Mouse (Mus musculus): ENCODE results near the gene Defb22. TPM values are rescaled to one million over a fixed set of nuclear protein-coding genes. Genes with fewer than 3 reads are reported as not detected.

The Defb22 gene
- polyA plus RNA-seq, 1 experiment: not detected

DNA sequence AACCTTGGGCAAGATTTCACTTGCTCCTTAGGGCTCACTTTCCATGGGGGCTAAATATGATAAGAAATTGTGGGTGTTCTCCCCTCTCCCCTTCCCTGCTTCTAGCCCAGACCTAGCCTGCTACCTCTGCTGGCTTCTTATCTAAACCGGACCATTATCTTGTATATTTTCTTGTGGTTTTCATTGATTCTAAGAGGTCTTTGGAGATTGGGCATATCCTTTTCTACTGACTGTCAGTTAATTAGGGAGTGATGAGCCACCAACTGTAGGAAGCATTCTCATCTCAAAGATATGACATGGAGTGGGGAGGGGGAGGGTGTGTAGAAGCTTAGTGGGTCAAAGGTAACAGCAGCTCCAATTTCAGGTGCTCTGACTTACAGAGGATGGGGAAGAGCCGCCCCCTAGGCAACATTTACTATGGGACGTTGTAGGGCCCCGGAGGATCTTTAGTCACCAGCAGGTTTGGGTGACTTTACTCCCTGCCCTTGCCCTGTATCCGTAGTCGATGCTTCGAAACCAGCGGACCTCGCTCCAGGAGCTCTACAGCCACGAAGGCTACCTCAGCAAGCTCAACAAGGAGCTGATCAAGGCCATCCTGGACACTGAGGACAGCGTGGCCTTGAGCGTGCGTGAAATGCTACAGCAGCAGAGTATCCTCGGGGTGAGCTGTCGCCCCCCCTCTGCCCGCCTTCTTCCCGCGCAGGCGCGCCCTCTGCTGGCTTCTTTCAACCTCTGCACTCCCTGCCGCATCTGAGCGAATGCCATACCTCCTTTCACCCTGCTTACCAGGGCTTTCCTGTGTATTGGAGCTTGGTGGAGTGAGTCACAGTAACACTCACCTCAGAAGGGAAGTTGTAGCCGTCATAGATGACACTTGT is 52.7 kb downstream of the Defb22 start:
- WGBS: 5% methylated on average over 22 of the region's 23 CpGs
- Histone ChIP-seq H3K4me1 (ENCODE audit: control insufficient read depth, insufficient read depth, low read length) (no peaks in the 10 kb centered on the region), H3K27ac (ENCODE audit: control insufficient read depth, insufficient read depth, low read depth, low read length, poor library complexity) (no peak overlapping the region), H3K4me3 (replicated peaks; ENCODE audit: control insufficient read depth, low read depth, low read length) (no peak overlapping the region)
- TF ChIP-seq CTCF (IDR thresholded peaks at IDR 0.05; ENCODE audit: control insufficient read depth, insufficient read depth, low read length): peak; percentile 82
- no peak for TF ChIP-seq POLR2A (IDR thresholded peaks at IDR 0.05; ENCODE audit: borderline replicate concordance, control insufficient read depth, low read depth, low read length)

DNA sequence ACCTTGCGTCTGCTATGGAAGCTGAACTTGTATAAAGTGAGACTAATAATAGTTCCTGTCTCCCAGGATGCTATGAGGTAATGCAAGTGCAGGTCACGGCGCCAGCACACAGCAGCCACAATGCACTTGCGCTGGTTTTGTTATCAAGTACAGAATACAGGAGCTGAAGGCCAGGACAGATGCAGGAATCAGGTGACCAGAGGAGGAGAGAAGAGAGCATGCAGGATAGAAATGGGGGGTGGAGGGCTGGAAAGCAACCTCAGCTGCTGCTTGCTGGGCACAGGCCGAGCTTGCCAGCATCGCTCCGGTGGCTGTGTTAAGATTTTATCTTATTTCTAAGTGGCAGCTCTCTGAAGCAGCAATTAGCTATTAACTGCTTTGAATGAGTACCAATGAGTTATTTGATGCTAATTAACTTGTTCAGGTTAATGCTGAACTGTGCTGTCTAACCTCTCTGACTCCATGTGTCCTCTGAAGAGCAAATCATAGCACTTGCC is 53.5 kb downstream of the Defb22 start:
- TF ChIP-seq POLR2A (IDR thresholded peaks at IDR 0.05; ENCODE audit: borderline replicate concordance, control insufficient read depth, low read depth, low read length): no peak
- TF ChIP-seq CTCF (IDR thresholded peaks at IDR 0.05; ENCODE audit: control insufficient read depth, insufficient read depth, low read length): no peak
- 69% methylated on average over 7 of the region's 7 CpGs for WGBS
- H3K4me3 ChIP-seq (replicated peaks; ENCODE audit: control insufficient read depth, low read depth, low read length): no peak overlapping the region
- no peaks in the 10 kb centered on the region for H3K4me1 ChIP-seq (ENCODE audit: control insufficient read depth, insufficient read depth, low read length)
- H3K27ac ChIP-seq (ENCODE audit: control insufficient read depth, insufficient read depth, low read depth, low read length, poor library complexity): no peak overlapping the region

Other genes starting within 250 kb of the Defb22 start
- 10.6 and 27.9 TPM in 2 replicates for gene Tbc1d20, start 196.3 kb downstream of the Defb22 start, polyA plus RNA-seq (2011; ENCODE audit: insufficient read depth, insufficient read length, low replicate concordance, missing spikeins)
- gene Rbck1, start 157.5 kb downstream of the Defb22 start, polyA plus RNA-seq (2011; ENCODE audit: insufficient read depth, insufficient read length, low replicate concordance, missing spikeins): 66.2 and 111 TPM in 2 replicates
- gene Trib3, start 146.1 kb downstream of the Defb22 start, polyA plus RNA-seq (2011; ENCODE audit: insufficient read depth, insufficient read length, low replicate concordance, missing spikeins): 0.65 and 4.2 TPM in 2 replicates
- gene Nrsn2, start 113.5 kb downstream of the Defb22 start, polyA plus RNA-seq (2011; ENCODE audit: insufficient read depth, insufficient read length, low replicate concordance, missing spikeins): not detected in 2 replicates
- 4.8 and 6.3 TPM in 2 replicates for gene Sox12, start 92.1 kb downstream of the Defb22 start, polyA plus RNA-seq (2011; ENCODE audit: insufficient read depth, insufficient read length, low replicate concordance, missing spikeins)
- gene Zcchc3, start 75.1 kb downstream of the Defb22 start, polyA plus RNA-seq (2011; ENCODE audit: insufficient read depth, insufficient read length, low replicate concordance, missing spikeins): 5.6 and 6.2 TPM in 2 replicates
- 0.66 and 2.9 TPM in 2 replicates for gene 6820408C15Rik, start 74.6 kb downstream of the Defb22 start, polyA plus RNA-seq (2011; ENCODE audit: insufficient read depth, insufficient read length, low replicate concordance, missing spikeins)
- gene Defb23, start 25.5 kb downstream of the Defb22 start, polyA plus RNA-seq (2011; ENCODE audit: insufficient read depth, insufficient read length, low replicate concordance, missing spikeins): not detected in 2 replicates
- not detected in 2 replicates for gene Defb20, start 13.1 kb downstream of the Defb22 start, polyA plus RNA-seq (2011; ENCODE audit: insufficient read depth, insufficient read length, low replicate concordance, missing spikeins)
- not detected in 2 replicates for gene Defb26, start 21.6 kb upstream of the Defb22 start, polyA plus RNA-seq (2011; ENCODE audit: insufficient read depth, insufficient read length, low replicate concordance, missing spikeins)
- not detected in 2 replicates for gene Defb28, start 28.1 kb upstream of the Defb22 start, polyA plus RNA-seq (2011; ENCODE audit: insufficient read depth, insufficient read length, low replicate concordance, missing spikeins)
- gene Defb29, start 50.0 kb upstream of the Defb22 start, polyA plus RNA-seq (2011; ENCODE audit: insufficient read depth, insufficient read length, low replicate concordance, missing spikeins): not detected in 2 replicates
- gene Gm17416, start 79.2 kb upstream of the Defb22 start, polyA plus RNA-seq (2011; ENCODE audit: insufficient read depth, insufficient read length, low replicate concordance, missing spikeins): not detected in 2 replicates
- gene Defb21, start 82.6 kb upstream of the Defb22 start, polyA plus RNA-seq (2011; ENCODE audit: insufficient read depth, insufficient read length, low replicate concordance, missing spikeins): not detected in 2 replicates
- gene Defb19, start 90.2 kb upstream of the Defb22 start, polyA plus RNA-seq (2011; ENCODE audit: insufficient read depth, insufficient read length, low replicate concordance, missing spikeins): not detected in 2 replicates
- not detected in 2 replicates for gene Defb45, start 109.3 kb upstream of the Defb22 start, polyA plus RNA-seq (2011; ENCODE audit: insufficient read depth, insufficient read length, low replicate concordance, missing spikeins)
- not detected in 2 replicates for gene Defb36, start 114.2 kb upstream of the Defb22 start, polyA plus RNA-seq (2011; ENCODE audit: insufficient read depth, insufficient read length, low replicate concordance, missing spikeins)
- not detected in 2 replicates for gene Defb25, start 132.9 kb upstream of the Defb22 start, polyA plus RNA-seq (2011; ENCODE audit: insufficient read depth, insufficient read length, low replicate concordance, missing spikeins)
- not detected in 2 replicates for gene Rem1, start 136.8 kb upstream of the Defb22 start, polyA plus RNA-seq (2011; ENCODE audit: insufficient read depth, insufficient read length, low replicate concordance, missing spikeins)
- 37.9 and 71.3 TPM in 2 replicates for gene H13, start 179.3 kb upstream of the Defb22 start, polyA plus RNA-seq (2011; ENCODE audit: insufficient read depth, insufficient read length, low replicate concordance, missing spikeins)
- gene Mcts2, start 196.9 kb upstream of the Defb22 start, polyA plus RNA-seq (2011; ENCODE audit: insufficient read depth, insufficient read length, low replicate concordance, missing spikeins): 1.8 and 12.9 TPM in 2 replicates
- 4.2 and 15.9 TPM in 2 replicates for gene Id1, start 246.1 kb upstream of the Defb22 start, polyA plus RNA-seq (2011; ENCODE audit: insufficient read depth, insufficient read length, low replicate concordance, missing spikeins)

Measured in bone marrow, adult 2 months (tissue).